Mouse (Mus musculus): ENCODE data around the gene Cbs. TPM values are rescaled to one million over a fixed set of nuclear protein-coding genes. Genes with fewer than 3 reads are reported as not detected.
"Not testable (repeated sequence)": the region's sequence is repeated elsewhere in the genome, so short reads cannot be mapped to it uniquely, and the experiment has no call there.

The Cbs gene
- total RNA-seq, 2 experiments from 2014 or later, result 3.4 to 4.9 TPM

DNA sequence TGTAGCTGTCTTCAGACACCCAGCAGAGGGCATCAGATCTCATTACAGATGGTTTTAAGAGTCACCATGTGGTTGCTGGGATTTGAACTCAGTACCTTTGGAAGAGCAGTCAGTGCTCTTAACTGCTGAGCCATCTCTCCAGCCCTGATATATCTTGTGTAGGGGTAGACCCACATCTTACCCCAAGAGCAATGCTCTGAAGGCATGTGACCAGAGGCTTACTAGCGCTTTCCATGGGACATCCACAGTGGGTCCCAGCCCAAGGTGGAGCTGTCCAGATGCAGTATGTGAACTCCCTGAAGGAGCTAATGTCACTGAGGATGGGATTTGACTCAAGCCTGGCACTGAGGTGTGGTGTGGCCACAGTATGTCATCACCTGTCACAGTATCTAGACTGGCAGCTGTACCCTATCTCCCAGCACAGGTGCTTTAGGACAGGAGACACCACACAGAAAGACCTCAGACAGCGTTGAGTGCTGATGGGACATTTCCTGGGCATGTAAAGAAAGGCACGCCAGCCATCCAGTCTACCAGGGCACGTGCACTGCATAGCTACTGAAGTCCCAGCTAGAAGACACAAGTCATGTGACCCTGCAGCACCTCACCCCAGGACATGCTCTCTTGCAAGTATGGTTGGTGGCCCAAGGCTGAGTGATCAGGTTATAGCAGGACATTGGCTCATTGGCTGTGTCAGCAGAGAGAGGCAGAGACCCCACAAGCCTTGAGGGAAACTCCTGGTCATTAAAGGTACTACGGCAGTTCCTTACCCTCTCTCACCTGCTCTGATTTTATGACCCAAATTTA lies 9.4 kb upstream of the Cbs start:
- DNase-seq, result no peak

DNA sequence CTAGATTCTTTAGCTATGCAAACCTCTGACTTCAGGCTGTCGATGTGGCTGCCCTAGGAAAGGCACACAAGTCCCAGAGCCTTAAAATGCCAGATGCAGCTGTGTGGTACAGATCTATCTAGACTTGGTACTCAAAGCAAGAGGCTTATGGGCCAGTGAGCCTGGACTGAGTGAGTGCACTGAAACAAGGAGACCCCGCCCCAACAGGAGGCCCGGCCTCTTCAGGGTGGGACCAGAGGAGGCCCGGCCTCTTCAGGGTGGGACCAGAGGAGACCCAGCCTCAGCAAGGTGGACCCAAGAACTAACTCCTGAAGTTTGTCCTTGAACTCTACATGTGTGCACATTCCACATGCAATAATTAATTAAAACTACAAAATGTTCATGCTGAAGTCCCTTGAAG lies 5.9 kb upstream of the Cbs start:
- DNase-seq, result no peak

DNA sequence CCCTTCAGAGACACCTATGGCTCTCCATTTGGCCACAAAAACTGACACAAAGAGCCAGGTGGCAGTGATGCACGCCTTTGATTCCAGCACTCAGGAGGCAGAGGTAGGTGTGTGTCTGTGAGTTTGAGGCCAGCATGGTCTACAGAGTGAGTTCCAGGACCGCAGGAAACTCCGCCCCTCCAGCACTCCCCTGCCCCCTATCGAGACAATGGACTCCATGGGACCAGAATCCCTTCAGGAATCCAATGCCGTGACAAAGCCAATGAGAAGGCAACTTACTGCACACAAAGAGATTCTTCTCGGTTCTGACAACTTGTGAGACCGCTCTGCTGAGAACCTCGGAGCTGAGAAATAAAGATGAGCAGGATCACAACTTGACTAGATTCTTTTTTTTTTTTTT lies 5.3 kb upstream of the Cbs start:
- no peak for DNase-seq

DNA sequence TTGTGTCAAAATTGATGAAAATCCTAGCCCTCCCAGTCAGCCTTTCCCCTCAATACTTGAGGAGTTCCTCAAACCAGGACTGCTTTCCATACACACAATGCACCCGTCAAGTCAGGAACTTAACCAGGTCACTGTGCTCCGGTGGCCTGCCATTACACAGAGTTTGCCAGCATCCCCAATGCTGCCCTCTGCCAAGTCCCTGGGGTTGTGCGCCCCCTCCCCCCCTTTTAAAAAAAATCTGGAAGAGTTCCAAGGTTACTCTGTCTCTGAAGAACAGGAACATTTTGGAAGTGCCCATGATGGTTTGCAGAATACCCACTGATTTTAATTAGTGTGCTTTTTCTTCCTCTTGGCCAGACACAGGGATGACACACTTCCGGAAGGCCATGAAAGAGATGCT lies 2.6 kb upstream of the Cbs start:
- no peak for DNase-seq

DNA sequence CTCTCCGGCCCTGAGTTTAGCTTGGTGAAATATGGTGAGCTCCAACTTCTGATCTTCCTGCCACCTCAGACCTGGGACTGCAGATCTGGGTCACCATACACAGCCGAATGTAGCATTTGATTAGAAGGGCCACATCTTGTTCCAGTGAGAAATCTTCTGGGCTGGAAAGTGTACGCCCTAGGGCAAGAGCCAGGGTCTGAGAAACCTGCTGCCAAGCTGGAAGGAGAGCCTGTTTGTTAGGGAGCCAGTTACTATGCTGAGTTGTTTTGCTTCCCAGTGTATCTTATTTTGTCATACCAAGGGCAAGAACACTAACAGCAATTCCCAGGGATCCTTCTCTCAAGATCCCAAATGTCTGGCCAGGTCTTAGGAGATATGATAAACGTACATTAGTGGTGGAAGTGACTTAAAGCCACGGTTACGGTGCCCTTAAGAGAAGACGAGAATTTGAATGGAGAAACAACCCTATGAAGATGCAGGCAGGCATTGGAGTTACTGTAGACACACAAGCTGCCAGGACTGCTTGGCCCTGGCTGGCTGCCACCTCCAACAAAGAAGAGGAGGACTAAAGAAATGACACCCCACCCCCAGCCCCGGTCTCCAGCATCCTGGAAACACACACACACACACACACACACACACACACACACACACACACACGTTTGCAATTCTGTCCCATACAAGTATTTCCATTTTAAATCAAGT lies 980 bp upstream of the Cbs start:
- DNase-seq, result peak; percentile 38 to 39

DNA sequence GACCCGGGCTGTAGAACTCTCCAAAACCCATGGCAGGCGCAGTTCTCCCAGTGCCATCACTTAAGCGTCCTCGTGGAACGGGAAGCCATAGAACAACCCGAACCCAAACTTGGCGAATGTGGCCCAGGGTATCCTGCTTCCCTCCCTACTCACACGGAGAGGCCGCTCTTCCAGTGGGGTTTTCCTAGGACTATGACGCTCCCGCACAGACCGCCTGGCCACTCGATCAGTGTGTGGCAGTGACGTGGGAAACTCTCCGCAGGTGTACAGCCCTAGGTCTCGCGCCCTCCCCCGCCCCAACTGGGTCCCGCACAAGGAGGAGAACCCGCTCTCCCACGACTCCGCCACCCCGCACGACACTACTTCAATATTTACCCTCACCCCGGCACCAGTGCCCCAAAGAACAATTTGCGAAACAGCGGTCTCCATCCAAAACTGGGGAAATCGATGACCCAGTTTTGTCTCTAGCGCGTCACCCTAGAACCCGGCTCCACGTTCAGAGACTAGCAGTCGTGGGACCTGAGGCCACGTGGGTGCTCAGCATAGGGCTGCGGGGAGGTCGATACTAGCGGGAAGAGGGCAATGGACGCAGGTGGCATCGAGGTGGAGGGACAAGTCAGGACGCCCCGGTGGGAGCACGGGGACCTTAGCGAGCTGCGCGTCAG lies 629 bp downstream of the Cbs start:
- DNase-seq, result no peak

- DNase-seq, result no peak
Observed at GRCm38 (mm10) chr17:31635781-31636180, 1.3 kb downstream of the Cbs start.

DNA sequence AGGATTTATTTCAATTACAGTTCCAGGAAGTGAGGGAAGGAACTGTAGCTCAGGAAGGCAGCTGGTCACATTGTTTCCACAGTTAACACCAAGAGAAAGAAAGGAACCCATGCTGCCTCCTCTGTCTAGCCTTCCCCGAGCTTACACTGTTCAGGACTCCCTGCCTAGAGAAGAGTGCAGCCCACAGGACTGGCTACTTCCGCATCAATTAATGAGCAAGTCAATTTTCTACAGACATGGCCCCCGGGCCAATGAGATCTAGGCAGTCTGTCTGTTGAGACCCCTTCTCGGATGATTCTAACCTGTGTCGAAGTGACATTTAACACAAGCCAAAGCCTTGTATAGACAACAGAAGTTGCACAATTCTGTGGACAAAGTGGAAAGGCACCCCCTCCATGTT lies 2.1 kb downstream of the Cbs start:
- DNase-seq, result no peak

DNA sequence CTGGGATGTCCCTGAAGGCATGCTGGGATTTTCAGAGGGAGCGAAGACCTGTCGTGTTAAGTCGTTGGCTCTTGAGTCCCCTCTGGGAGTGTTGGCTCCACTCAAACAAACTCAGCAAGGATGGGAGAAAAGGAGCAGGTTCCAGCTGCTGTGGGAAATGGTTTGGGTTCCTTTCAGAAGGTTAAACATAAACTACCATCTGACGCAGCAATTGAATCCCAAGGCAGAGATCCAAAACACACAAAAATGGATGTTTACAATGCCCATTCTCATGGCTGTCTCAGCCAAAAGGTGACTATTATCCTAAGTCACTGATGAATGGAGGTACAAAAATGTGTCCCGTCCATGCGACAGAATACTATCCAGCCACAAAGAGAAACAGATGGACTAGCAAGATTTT lies 4.0 kb downstream of the Cbs start:
- no peak for DNase-seq

GRCm38 (mm10) chr17:31631081-31631800 lies 5.8 kb downstream of the Cbs start:
- DNase-seq, result no peak

- no peak for DNase-seq
Observed at GRCm38 (mm10) chr17:31627961-31628360, 9.1 kb downstream of the Cbs start.

- no peak for DNase-seq
Observed at GRCm38 (mm10) chr17:31623101-31623500, 13.9 kb downstream of the Cbs start.

GRCm38 (mm10) chr17:31613086-31613755 lies 23.8 kb downstream of the Cbs start:
- peak; percentile 67 to 79 for DNase-seq

DNA sequence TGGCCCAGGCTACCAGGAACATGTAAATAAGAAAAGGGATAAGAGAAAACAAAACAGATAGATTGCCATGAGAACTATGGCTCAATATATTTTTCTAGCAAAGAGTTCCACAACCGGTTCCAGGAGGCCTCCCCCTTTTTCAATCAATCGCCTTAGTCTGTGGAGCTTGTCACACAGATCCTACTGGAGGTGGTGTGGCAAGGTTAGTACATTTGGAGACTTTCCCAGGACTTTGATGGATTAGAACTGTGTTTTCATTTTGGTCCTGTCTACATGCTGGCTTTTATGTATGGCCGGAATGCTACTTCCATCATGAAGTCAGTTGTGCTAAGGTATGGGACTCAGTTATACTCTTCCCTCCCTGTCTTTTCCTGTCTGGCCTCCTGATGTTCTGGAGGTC lies 27.1 kb downstream of the Cbs start:
- DNase-seq, result no peak

- not testable (repeated sequence) for DNase-seq
Observed at GRCm38 (mm10) chr17:31609173-31609572, 27.9 kb downstream of the Cbs start.

DNA sequence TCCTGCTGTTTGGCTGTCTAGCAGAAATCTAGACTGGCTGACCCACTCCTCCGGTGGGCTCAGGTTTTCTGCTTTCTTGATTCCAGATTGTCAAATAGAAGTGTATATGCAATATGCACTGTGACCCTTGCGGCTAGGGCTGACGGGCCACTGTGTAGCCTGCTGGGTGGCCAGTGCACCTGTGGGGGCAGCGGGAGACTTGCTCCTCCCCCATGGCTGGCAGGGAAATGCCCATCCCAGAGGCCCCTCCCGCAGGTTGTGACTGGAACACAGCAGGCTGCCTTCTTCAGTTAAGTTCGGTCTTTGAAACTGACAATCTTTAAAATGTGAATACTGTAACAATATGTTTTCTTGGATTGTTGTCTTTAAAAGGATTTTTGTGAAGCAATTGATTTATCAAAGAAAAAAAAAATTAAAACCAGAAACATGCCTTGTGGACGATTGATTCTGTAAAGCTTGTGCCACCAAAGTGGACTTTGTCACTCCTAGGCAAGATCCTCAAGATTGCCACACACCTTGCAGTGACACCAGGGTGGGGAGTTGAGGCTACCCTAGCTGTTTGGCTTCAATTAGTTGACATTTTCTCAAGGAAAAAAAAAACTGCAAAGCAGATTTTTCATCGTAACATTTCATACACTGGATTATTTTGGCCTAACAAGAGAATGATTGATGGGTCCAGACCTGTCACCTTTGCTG lies 29.6 kb downstream of the Cbs start:
- no peak for DNase-seq

GRCm38 (mm10) chr17:31606424-31606823 lies 30.6 kb downstream of the Cbs start:
- no peak for DNase-seq

GRCm38 (mm10) chr17:31598593-31598992 lies 38.4 kb downstream of the Cbs start:
- DNase-seq, result no peak

GRCm38 (mm10) chr17:31597957-31598356 lies 39.1 kb downstream of the Cbs start:
- DNase-seq, result no peak

- DNase-seq, result no peak
Observed at GRCm38 (mm10) chr17:31595077-31595476, 42.0 kb downstream of the Cbs start.

- DNase-seq, result peak in 1 of 2 experiments; percentile 50
Observed at GRCm38 (mm10) chr17:31594590-31594989, 42.4 kb downstream of the Cbs start.
